Mouse (Mus musculus): Measurements from ENCODE around the gene Hspbap1.

Hspbap1 gene

DNA sequence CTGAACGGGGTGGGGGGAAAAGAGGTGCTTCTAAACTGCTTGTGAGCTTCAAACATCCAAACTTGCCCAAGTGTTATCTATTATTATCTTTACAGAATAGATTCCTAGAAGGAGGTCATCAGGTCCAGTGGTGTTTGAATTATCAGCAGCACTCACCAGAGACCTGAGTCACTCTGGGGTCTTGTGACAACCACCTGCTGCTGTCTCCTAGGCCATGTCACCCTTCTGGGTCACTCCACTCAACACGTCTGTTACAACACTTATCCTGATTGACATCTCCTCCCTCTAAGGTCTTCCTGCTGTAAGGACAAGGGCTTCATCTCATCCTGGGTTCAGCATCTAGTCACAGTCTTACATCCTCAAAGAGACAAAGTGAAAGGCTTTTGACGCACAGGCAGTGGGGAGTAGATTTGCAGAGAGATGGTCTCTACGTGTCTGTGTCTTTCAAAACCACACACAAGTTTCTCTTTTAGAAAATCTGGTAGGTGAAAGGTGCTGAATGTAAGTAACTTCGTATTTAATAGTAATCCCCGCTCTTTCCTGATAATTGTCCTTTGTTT is 21.9 kb downstream of the Hspbap1 start:
- no peak for DNase-seq (ENCODE audit: low spot score)

DNA sequence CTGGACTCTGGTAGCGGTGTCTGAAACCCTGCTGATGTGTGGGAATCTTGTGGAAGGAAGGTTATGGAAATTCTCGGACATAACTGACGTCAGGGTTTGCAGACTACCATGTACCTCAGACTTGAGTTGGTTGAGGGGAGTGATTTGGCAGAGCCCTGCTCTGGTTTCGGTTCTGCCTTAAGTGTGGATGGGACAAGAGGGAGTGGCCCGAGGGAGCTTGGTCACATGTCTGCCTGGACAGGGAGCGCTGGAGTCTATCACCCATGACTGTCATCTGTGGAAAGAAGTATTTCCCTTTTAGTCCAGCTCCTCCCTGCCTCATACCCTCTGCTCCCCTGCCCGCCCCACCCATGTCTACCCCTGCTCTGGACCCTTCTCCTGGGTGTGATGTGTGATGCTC is 32.0 kb downstream of the Hspbap1 start:
- no peak for DNase-seq (ENCODE audit: low spot score)

DNA sequence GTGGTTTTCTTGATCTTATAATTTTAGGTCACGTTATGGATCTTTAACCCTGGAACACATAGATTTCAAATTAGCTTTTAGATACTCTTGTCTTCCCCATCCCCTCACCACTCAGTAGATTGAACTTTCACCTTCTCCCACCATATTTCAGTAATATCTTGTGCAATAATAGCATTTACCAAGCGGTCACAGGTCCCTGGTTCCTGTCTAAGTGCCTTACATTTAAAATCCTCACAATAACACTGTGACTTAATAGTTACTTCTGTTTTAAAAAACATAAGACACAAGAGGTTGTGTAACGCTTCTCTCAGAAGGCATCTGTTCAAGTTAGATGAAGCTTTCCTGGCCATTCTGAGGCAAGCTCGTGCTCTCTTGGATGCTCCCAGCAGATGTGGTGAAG is 33.5 kb downstream of the Hspbap1 start:
- no peak for DNase-seq (ENCODE audit: low spot score)

DNA sequence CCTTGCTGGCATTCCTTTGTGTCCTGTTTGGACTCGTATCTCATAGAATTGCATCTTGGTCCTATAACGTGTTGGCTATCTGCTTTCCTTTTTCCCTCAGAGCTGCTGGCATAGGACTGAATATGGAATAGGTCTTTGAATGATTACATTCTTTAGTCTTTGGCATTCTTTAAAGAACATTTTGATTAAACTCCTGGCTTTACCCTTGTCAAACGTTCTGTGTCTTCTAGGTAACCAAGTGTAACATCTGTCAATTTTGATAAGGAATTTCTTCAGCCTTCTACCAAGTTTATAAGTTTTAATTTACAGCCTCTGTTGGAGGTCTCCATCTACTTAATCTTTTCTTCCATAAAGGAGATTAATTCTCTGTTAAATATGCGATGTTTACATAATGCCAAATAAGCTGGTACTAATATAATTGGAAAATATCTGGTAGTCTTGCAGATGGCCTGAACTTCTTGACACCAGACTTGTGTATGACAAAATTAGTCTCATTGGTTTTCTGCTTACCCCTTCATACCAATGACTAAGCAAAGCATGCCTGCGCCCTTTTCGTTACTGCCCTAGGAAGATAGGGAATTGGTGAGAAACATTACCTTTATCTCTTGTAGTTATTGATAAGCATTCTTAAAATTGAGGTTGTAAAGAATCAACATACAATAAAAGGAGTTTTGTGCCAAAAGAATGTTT is 36.9 kb downstream of the Hspbap1 start:
- DNase-seq (ENCODE audit: low spot score) = no peak

DNA sequence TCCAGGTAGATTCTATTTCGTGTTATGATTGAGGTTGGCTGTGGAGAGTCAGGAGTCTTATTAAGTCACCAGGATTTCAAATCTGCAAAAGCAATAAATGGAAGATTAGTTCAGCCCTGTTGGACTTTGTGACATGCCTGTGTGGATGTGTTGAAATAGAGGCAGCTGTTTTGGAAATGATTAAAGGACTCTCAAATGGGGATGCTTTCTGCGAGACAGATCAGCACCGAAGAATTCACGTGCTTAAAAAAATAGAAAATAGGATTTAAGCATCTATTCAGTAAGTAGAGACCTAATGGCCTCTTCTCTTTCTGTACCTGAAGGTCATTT is 37.5 kb downstream of the Hspbap1 start:
- no peak for DNase-seq (ENCODE audit: low spot score)

DNA sequence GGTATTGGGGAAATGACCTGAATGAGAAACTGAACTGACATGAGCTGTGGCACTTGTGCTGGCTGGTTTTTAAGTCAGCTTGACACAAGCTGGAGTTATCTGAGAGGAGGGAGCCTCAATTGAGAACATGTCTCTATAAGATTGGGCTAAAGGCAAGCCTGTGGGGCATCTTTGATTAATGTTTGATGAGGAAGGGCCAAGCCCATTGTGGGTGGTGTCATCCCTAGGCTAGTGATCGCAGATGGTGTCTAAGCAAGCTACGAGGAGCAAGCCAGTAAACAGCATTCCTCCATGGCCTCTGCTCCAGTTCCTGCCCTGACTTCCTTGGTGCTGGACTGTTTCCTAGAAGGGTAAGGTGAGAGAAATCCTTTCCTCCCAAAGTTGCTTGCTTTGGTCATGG is 38.7 kb downstream of the Hspbap1 start:
- no peak for DNase-seq (ENCODE audit: low spot score)

DNA sequence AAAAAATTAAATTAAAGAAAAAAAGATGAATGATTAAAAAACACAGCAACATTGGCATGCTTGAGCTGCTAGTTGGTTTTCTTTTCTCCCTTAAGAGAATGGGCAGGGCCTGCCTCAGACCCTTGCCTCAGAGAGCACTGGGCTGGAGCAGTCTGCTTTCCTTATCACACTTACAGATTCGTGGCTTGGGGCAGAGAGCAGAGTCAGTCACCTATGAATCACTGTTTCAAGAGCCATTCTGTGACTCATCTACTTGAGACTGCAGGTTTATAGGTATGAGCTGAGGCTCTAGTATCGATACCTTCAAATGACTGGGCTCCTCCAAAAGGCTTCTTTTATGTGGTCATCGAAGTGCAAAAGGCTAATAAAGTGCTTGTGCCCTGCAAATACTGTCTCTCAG is 42.9 kb downstream of the Hspbap1 start:
- no peak for DNase-seq (ENCODE audit: low spot score)

DNA sequence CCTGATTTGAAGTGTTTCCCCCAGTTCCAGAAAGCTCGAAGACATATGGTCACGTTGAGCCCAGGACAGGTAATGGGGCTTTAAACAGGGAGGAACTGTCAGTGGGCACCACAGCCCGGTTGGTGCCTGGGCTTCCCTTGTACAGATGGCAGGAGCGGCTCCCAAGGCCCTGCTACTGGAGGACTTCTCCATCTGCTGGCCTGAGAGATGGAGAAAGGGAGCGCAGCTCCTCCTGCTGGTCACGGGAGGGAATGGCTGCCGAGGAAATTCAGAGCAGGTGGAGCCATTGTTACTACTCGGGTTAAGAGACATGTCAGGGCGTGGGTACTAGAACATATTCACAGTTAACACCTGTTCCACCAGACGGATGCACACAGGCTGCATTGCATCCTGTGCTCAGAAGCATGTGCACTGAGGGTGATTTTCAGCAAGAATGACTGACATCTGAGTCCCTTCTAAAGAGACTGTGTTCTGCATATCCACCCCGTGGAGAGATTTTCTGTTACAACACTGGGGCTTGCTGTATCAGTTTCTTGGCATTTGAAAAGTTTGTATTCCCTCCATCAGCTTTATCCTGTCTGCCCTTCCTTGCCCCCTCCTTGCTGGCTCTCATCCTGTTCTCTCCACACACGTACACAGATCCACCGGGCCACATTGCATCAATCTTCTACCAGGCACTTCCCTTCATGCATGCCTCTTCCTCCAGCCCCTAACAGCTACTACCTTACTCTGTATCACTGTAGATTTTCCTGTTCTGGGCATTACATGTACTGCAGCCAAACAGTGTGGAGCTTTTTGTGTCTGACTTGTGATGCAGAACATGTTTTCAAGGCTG is 47.3 kb downstream of the Hspbap1 start:
- DNase-seq (ENCODE audit: low spot score) = peak; percentile 54

DNA sequence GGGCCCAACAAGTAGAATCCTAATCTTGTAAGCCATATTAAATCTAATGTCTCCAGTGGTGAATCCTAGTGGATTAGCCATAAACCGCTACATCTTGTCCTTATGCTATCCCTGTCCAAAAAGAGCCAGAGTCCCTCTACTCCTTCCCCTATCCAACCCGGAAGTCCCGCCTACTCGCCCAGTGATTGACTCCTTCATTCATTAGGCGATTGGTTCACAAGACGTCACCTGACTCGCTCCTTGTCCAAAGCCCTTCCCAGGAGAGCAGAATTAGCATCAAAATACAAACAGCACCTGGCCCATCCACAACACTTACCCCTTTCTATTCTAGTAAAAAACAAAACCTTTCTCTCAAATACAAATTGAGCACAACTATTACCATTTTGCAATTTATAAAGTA is 59.8 kb downstream of the Hspbap1 start:
- no peak for DNase-seq (ENCODE audit: low spot score)

DNA sequence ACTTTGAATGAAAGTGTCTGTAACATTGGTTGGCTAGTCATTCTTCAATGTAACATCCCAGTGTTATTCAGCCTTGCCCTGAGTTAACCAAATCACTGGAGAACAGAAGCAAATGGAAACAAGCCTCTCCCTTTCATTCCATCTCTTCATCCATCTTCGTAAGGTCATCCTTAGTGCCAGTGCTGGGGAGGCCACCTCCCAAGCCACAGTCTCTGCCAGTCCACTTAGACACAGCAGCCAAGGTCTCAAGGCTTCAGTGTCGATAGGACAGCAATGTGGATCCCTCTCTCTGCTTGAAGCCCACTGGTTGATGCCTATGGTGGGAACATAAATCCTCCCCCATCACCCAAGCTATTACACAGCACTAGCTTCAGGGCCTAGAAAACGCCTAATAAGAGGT is 62.8 kb downstream of the Hspbap1 start:
- no peak for DNase-seq (ENCODE audit: low spot score)

DNA sequence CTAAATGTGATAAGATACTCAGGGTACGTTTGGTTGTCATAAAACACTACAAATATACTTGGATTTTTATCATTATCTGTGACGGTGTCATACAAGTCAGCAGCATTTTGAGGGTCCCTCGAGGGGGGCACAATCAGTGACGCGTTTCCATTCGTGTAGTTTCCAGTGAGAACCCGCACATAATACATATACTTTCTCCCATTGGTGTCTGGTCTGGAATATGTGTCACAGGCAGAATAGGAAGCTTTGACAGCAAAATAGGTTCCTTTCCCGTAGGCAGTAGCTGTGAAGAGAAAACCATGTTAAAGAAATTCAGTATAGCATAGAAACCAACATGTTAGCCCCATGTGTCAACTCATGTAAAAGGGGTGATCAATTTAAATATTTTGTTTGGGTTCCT is 64.5 kb downstream of the Hspbap1 start:
- DNase-seq (ENCODE audit: low spot score) = no peak

DNA sequence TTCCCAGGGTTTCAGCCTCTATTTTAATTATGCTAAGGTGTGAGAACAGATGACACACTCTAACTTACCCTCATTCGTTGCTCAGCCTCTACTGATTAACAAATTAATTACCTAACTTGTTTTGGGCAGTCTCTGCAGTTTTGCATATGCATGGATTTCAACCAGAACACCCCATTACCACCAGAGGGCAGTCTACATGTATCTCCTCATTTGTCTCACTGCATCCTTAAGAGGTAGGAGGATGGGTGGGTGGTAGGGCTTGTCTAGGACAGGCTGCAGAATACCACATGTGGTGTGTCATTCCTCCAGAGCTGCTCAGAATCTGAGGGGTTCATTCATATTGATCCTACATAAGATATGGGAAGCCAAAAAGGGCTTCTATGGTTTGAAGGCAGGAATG is 69.5 kb downstream of the Hspbap1 start:
- DNase-seq (ENCODE audit: low spot score) = no peak

DNA sequence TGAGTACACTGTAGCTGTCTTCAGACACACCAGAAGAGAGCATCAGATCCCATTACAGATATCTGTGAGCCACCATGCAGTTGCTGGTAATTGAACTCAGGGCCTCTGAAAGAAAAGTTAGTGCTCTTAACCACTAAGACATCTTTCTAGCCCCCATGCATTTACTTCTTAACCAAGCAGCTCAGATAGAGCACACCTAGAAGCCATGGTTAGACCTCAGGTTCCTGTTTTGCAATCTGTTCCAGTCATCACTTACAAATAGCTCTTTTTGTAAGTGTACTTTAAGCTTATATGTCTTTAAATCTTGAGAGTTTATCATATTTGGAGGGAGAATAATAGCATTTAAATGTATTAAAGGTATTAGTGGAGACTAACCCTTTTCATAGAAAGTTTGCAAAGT is 77.0 kb downstream of the Hspbap1 start:
- DNase-seq (ENCODE audit: low spot score) = no peak

DNA sequence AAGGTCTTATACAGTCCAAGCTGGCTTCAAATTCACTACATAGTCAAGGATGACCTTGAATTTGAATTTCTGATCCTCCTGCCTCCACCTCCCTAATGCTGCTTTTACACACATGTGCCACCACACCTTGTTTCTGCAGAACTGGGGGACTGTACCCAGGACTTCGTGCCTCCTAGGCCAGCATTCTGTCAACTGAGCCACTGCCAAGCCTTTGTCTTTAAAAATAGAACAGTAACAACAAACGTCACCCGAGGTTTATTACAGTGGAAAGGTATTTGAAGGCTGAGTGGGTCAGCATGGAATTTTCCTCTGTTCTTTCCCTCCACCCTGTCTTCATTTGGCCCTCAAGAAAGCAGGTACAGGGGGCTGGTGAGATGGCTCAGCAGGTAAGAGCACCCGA is 85.7 kb downstream of the Hspbap1 start:
- DNase-seq (ENCODE audit: low spot score) = no peak

DNA sequence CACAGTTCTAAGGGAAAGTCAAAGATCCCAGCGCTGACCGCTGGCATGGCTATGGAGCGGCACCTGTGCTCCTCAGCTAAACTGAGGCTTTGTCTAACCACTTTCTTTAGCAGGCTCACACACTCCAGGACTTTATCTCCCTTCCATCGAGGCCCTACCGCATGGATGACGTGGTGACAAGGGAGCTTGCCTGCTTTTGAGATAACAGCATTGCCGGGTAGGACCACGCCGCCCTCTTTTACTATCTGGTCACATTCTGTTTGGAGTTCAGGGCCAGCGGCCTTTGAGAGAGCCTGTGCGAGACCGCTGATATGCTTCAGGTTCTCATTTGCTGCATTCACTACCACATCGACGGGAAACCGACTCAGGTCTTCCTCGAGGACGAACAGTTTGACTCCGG is 86.6 kb downstream of the Hspbap1 start:
- no peak for DNase-seq (ENCODE audit: low spot score)

DNA sequence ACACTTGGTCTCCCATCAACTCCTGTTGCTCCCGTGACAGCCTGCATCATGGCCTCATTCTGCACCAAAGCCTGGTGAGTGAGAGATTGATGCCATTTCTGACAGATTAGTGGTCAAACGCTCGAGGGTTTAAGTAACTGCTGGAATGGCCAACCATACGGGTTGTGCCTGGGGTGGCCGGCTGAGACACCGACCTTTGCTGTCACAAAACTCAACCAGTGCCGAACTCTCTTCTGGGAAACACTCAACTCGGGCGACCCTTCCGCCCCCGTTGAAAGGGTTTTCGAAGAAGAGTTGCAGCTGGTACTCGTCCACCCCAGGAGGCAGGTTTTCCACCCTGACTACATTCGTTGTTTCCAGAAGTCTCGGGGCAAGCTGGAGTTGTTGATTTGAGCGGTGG is 90.1 kb downstream of the Hspbap1 start:
- no peak for DNase-seq (ENCODE audit: low spot score)

DNA sequence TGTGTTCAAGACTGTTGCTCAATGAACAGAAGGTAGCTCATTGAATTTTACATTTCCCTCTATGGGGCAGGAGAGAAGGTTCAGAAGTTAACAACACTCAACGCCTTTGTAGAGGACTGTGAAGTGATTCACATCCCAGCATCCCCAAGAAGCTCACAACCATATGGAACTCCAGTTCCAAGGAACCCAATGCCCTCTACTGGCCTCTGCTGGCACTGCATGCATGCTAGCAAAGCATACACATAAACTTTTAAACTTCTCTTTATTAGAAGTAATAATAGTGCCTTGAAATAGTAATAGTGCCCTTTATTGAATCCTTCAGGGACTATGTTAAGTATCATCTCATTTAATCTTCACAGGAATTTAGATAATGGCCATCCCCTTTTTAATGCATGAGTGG is 91.9 kb downstream of the Hspbap1 start:
- no peak for DNase-seq (ENCODE audit: low spot score)

DNA sequence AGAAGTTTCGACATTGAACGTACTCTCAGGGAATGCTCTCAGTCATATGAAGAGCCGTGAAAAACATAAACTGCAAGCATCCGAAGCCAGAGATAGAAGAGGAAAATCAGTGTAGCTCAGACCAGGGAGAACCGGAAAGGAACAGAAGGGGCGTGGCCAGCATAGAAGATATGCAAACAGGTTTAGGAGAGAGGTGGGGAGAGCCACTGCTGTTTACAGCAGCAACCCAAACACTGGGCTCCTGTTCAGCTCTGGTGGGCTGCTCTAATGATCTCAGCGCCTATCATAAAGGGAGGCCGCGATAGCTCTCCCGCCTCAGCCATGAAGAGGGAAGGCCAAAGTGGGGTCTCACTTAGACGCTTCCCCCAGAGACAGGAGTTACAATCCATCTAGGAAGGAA is 97.6 kb downstream of the Hspbap1 start:
- DNase-seq (ENCODE audit: low spot score) = no peak

DNA sequence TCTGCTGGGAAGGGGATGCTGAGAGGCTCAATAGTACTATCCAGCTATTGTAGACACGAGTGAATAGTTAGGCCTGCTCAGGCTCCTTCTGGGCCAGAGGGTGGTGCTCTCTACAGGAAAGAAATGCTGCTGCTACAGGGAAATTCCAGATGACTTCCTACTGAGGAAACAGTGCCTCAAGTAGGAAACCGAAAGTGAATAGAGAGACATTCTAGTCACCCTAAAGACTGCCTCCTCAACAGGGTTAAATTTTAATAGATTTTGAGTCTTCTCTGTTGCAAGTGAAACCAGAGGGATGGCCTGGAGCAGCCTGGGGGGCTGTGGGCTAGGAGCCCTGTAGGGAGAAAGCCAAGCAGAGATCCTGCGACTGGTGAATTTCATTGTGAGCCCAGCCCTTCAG is 99.0 kb downstream of the Hspbap1 start:
- no peak for DNase-seq (ENCODE audit: low spot score)

DNA sequence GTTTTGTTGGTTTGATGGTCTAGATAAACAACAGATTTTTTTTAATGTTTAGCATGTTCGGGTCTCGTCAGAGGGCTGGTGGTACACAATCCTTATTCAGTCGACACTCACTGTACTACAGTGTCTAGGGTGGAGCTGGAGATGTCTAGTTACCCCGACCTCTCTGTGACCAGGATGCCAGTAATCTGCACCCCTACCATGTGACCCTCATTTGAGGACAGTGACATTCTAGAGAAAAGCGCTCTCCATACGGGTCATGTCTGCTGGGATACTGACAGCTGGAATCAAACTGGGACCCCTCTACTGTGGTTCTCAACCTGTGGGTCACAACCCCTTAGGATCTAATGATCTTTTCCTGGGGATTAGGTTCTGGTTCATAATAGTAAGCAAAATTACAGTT is 99.5 kb downstream of the Hspbap1 start:
- DNase-seq (ENCODE audit: low spot score) = no peak

DNA sequence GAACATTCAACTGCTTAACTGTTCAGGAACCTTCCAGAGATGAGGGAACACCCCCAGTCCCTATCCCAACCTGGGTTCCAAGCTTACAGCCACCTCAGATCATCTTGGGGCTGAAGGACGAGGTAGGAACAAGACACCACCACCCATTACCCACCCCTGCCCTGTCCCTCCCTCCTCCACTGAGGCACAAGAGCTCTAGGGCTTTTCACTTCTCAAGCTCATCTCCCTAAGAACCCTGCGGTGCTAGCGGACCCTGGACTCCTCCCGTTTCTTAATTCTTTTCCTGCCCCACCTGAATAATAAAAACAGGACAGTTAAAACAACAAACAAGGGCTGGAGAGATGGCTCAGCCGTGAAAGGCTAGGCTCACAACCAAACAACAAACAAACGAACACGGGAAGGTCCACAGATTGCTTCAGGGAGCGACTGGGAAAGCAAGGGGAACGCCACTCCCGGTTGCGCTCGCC is 100.4 kb downstream of the Hspbap1 start:
- no peak for DNase-seq (ENCODE audit: low spot score)

DNA sequence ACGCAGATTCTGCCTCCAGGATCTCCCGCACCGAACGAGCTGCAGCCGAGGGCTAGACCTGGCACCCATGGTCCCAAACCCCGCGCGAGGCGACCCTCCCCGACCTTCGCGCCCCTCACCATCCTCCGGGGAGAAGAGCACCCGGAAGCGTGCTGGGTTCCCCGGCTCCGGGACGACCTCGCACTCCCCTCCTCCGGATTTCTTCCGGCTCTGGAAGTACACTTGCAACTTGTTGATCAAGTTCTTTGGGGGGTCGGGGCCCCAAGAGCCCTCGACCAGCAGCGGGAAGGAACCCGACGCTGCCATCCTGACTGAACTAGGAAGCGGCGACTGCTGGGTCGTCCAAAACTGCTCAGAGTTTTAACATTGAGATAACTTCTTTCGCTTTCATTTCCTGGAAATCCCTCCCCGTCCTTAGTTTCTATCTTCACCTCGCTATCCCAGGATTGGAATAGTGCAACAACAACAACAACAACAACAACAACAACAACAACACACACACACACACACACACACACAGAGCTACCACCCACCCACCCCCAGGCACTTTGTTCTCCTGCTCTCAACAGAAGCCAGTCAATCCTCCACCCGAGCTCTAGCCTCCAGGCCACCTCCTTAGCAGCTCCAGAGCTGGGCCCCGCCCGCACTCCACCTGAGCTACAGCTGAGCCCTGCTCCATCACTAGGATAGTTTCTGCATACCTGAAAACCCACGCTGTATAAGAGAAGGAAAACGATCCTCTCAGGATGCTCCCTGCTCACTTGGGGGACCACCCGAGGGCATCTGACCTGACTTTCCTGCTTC is 101.1 kb downstream of the Hspbap1 start, which contains the start of gene Parp14:
TSS of gene Parp14 (minus strand) at position 497 of the 804 bp plus-strand sequence.
- no peak for DNase-seq (ENCODE audit: low spot score)

DNA sequence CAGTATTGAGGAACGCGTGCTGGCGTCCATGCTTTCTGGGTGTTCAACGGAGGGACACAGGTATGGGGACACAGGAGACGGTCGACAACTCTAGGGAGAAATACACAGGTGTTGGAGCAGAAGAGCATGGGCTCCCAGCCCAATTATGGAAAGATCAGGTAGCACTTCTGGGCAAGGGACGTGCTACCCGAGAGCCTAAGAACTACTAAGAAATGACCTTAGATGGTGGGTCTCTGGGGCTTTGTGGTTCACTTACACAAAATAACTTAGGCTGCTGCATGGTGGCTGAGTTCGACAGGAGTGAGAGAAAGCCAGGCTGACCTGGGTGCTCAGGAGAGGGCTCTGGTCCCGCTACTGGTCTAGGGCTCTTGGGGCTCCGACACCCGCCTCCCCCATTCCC is 101.7 kb downstream of the Hspbap1 start:
- DNase-seq (ENCODE audit: low spot score) = no peak
